Mouse (Mus musculus): ENCODE results near the gene Pcnp.
A peak's percentile ranks its signal among the peaks of the same experiment; 100 is the strongest.

The Pcnp gene

DNA sequence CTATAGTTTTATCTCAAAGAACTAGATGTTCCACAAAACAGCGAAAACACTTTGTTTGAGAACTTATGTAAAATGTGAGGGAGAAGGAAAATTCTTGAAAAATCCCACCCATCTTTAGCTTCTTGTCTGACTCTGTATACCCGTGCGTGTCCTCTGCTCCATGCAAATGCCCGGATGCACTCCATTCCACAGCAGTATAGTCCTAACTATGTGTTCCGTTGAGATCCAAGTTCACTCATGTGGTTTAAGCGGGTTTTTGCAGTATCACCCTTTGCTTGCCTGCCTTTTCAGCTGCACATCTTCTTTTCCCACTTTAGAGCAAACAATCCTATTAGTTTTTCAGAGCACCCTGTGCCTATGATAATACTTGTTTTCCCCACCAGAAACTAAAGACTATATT lies 7.0 kb upstream of the Pcnp start:
- DNase-seq (ENCODE audit: extremely low spot score), result no peak

- DNase-seq (ENCODE audit: extremely low spot score), result no peak
Measured at GRCm38 (mm10) chr16:56034566-56034965, 5.0 kb upstream of the Pcnp start.

GRCm38 (mm10) chr16:56028722-56029551 lies 602 bp downstream of the Pcnp start:
- DNase-seq (ENCODE audit: extremely low spot score), result no peak

DNA sequence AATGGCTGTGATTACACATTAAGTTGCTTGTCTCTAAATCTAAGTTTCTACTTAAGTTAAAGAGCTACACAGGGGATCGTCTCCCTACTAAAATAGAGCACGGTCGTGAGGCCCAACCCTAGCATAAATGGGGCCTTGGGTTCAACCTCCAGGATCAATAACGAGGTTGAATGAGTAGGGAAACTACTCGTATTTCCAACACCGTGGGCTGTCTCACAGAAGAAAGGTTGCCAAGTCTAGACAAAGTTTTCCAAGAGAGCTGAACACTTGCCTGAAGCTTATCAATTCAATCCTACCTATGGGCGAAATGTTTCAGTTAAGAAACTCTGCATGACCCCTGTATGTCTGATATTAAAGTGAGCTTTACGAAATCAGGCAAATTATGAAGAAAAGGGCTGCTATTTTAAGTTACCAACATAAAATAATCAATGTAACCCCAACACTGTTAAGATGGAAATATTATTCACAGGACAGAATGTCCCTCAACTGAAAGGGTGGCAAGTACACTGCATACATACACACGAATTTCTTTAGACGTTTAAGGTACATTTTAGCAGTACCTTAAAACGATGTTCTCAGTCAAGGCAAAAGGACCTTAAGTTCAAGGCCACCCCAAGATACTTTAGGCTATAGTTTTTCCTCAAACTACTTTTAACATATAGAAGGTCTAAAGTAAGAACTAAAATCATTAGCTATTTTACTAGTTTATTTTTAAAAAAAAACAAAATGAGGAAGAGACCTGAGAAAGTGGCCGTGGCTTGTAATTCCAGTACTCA lies 1.5 kb downstream of the Pcnp start:
- no peak for DNase-seq (ENCODE audit: extremely low spot score)

DNA sequence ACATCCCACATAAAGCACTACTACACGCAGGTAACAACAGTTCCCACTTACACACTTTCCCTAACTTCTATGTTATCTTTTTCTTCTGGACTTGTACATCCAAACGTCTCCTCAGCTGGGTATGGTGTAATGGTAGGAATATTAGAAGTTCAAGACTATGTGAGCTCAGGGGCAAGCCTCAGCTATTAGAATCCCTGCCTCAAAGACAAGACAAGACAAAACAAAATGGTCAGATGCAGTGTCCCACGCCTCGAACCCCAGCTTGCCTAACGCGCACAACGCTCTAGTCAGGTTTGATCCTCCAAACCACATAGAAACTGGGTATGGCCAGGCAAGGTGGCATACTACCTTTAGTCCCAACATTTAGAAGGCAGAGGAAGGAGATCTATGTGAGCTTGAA lies 9.9 kb downstream of the Pcnp start:
- no peak for DNase-seq (ENCODE audit: extremely low spot score)

- no peak for DNase-seq (ENCODE audit: extremely low spot score)
Measured at GRCm38 (mm10) chr16:56014076-56014475, 15.5 kb downstream of the Pcnp start.

GRCm38 (mm10) chr16:56012789-56013743 lies 16.5 kb downstream of the Pcnp start:
- DNase-seq (ENCODE audit: extremely low spot score), result no peak

DNA sequence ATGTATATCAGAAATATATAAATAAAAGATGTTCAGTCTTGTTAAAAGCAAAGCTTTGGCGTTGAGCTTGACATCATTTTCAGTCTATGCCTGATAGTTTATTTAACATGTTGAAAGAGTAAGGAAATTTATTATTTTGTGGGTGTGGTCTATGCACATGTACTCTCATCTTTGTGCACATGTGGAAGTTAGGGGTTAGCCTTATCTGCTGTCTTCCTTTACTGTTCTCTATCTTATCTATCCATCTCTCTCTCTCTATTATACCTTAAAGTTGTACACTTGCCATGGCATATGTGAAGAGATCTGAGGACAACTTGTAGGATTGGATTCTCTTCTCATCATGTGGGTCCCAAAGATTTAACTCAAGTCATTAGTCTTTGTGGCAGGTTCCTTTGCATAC lies 20.7 kb downstream of the Pcnp start:
- DNase-seq (ENCODE audit: extremely low spot score), result no peak

DNA sequence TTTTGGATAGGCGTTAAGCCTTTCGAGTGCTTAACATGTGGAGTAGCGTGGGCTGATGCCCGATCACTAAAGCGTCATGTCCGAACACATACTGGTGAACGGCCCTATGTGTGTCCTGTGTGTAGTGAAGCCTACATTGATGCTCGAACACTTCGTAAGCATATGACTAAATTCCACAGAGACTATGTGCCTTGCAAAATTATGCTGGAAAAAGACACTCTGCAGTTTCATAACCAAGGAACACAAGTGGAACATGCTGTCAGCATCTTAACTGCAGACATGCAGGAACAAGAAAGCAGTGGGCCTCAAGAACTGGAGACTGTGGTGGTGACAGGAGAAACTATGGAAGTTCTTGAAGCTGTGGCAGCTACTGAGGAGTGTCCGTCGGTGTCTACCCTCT lies 22.7 kb downstream of the Pcnp start:
- DNase-seq (ENCODE audit: extremely low spot score), result no peak

GRCm38 (mm10) chr16:55994235-55994634 lies 35.3 kb downstream of the Pcnp start:
- DNase-seq (ENCODE audit: extremely low spot score), result no peak

DNA sequence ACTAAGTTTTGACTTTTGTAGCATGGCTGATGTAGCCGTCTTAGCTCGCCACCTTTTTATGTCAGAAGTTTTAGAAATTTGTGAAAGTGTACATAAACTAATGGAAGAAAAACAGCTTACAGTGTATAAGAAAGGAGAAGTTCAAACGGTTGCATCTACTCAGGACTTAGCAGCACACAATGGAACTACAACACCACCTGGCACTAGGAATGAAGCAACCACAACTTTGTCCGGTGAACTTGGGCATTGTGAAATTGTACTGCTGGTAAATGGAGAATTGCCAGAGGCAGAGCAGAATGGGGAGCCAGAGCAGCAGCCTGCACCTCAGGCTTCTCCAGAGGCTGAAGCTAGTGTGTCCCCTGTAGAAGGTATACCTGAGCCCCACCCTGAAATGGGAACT lies 39.2 kb downstream of the Pcnp start:
- no peak for DNase-seq (ENCODE audit: extremely low spot score)

GRCm38 (mm10) chr16:55986001-55986400 lies 43.5 kb downstream of the Pcnp start:
- DNase-seq (ENCODE audit: extremely low spot score), result no peak

- DNase-seq (ENCODE audit: extremely low spot score), result no peak
Measured at GRCm38 (mm10) chr16:55974903-55975285, 54.6 kb downstream of the Pcnp start.

DNA sequence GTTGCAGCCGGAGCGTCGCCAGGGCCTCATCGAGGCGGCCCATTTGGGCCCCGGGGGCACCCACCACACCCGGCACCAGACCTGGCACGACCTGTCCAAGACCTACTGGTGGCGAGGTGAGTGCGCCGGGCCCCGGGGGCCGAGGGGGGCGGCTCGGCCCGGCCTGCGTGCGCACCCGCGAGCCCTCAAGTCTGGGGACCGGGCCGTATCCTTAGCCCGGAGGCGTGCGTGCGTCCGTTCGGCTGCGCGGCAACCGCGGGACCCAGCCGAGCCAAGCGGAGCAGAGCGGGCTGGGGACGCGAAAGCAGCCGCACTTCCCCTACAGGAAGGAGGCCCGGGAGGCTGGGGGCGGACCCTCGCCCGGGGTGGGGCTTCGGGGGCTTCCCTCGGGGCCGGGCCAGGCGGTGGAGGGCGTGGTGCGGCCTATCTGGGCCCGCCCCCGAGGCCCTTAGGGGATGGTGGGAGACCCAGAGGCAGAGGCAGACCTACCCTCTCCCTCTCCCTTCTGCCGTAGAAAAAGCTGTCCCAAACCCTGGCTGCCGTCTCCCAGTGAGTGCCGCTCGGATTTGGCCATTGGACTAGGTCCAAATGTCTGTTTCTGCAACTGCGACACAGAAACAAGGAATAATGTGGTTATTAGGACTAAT lies 55.2 kb downstream of the Pcnp start:
- peak; percentile 88 for DNase-seq (ENCODE audit: extremely low spot score)

DNA sequence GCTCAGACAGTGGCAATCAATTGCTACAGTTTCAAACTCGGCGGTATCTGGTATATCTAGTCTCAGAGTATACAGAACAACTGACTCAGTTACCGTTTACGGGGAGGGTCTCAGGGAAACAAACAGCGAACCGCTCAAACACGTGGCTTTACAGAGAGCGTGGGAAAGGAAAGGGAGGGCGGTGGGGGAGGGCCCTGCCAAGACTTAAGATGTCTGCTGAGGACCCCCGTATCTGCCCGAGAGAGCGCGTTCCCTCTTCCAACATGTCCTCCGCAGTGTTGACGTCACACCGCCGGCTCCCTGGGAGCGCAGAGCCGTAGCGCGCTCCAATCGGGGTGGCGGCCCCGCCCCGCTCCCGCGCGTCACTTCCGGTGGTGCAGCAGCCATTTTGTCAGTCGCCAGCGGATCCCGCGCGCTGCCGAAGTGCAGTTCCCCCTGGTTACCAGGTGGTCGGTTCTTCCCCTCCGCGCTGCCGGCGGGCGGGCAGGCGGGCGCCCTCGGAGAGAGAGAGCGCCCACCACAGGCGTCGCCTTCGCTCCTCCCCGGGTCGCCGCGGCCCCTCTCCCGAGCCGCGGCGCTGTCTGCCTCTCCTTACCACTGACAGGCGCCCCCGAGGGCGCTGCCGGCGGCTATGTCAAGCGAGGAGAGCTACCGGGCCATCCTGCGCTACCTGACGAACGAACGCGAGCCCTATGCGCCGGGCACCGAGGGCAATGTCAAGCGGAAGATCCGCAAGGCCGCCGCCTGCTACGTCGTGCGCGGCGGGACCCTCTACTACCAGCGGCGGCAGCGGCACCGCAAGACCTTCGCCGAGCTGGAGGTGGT lies 55.9 kb downstream of the Pcnp start, which contains the start of gene Zbtb11:
Zbtb11 (plus strand) TSS at position 453 of the 825 bp plus-strand sequence.
- peak; percentile 100 for DNase-seq (ENCODE audit: extremely low spot score)

- no peak for DNase-seq (ENCODE audit: extremely low spot score)
Measured at GRCm38 (mm10) chr16:55972626-55973201, 56.8 kb downstream of the Pcnp start.

DNA sequence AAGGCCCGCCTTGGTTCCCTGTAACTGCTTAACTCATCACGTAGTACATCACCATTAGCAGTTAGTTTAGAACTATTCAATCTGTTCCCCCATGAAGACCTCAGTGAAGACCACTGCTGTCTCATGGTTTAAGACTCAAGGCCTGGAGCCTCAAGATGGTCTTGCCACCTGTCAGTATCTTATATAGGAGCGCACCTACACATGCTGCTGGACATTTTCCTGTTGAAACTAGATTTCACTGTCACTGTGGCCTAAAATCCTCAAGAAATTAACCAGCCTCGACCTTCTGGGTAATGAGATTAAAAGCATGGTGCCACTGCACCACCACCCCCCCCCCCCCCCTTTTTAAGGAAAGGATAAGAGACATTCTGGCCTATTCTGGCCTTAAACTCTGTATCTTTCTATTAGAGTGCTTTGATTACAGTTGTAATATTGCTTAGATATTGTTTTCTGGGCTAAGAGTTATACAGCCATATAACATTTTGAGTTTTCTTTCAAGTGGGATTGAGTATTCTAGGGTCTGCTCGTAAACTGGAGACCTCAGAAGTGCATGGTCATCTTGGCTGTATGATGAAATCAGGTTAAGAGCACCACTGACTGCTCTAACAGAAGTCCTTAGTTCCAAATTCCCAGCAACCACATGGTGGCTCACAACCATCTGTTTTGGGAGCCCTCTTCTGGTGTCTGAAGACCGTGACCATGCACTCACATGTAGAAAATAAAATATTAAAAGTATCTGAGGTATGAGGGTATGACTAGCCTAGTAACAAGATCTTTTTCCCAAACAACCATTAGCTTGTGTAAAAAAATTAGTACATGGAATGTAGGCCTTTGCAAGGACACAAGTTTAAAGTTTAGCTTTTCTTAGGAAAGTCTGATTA lies 57.6 kb downstream of the Pcnp start:
- no peak for DNase-seq (ENCODE audit: extremely low spot score)

- DNase-seq (ENCODE audit: extremely low spot score), result no peak
Measured at GRCm38 (mm10) chr16:55970416-55970815, 59.1 kb downstream of the Pcnp start.

GRCm38 (mm10) chr16:55969147-55969546 lies 60.4 kb downstream of the Pcnp start:
- no peak for DNase-seq (ENCODE audit: extremely low spot score)
